Mouse (Mus musculus): ENCODE results near the gene Trhde.

GRCm38 (mm10) chr10:114794214-114794613 lies 7.9 kb downstream of the Trhde start:
- TF ChIP-seq CTCF (IDR thresholded peaks at IDR 0.05; ENCODE audit: extremely low read depth, insufficient read depth, low read length) = no peak
- TF ChIP-seq POLR2A (IDR thresholded peaks at IDR 0.05; ENCODE audit: extremely low read depth, insufficient read depth, low read length) = no peak

Data from cortical plate, adult 2 months (tissue).